Mouse (Mus musculus): ENCODE data around the gene Rabac1.

DNA sequence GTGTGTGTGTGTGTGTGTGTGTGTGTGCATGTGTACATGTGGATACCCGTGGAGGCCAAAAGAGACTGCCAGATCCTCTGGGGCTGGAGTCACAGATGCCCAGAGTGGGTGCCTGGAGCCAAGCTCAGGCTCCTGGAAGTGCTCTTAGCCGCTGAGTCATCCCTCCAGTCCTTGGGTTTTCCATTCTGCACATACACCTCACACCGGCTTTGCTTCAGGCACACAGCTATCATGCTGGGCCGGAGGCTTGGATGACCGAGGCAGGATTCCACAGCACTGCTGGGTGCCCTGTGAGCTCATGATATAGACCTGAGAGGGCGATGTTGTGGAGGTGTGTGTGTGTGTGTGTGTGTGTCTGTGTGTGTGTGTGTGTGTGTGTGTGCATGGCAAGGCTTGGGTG is 4.1 kb downstream of the Rabac1 start:
- TF ChIP-seq POLR2A (IDR thresholded peaks at IDR 0.05; ENCODE audit: control insufficient read depth, low read depth, low read length) (no peak), CTCF (IDR thresholded peaks at IDR 0.05; ENCODE audit: control insufficient read depth, insufficient read depth, insufficient replicate concordance, low read depth, low read length) (no peak)

Data from testis, adult 2 months (tissue).